Mouse (Mus musculus) testis, postnatal 14 days (tissue): Measurements from ENCODE around the gene Ston1.

ENCODE experiments used
- DNase-seq: peaks from one replicate; pipeline ENCODE4 v3.0.0; 2021; ENCODE audit warnings: low spot score

The Ston1 gene

GRCm38 (mm10) chr17:88625931-88626330 is 28.4 kb downstream of the Ston1 start:
- no peak for DNase-seq

DNA sequence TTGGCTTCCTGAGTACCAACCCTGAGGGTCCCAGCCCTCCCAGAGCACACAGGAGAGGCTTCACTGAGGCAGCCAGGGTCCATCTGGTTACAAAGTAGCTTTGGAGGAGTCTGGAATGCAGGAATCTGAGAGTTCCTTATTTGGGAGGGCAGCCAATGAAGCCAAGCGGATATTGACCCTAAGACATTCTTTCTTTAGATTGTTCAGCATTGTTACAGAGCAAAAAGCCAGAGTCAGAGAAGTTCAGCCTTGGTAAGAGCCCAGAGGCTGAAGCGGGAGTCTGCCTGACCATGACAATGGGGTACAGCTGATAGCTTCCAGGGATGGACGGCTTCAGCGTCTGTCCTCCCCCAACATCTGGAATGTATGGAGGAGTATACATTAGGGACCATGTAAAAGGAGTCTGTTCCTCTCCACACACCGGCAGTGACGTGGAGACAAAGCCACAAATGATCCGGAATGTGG is 28.9 kb downstream of the Ston1 start:
- peak; percentile 53 for DNase-seq

GRCm38 (mm10) chr17:88627150-88627549 is 29.7 kb downstream of the Ston1 start:
- DNase-seq, result no peak

DNA sequence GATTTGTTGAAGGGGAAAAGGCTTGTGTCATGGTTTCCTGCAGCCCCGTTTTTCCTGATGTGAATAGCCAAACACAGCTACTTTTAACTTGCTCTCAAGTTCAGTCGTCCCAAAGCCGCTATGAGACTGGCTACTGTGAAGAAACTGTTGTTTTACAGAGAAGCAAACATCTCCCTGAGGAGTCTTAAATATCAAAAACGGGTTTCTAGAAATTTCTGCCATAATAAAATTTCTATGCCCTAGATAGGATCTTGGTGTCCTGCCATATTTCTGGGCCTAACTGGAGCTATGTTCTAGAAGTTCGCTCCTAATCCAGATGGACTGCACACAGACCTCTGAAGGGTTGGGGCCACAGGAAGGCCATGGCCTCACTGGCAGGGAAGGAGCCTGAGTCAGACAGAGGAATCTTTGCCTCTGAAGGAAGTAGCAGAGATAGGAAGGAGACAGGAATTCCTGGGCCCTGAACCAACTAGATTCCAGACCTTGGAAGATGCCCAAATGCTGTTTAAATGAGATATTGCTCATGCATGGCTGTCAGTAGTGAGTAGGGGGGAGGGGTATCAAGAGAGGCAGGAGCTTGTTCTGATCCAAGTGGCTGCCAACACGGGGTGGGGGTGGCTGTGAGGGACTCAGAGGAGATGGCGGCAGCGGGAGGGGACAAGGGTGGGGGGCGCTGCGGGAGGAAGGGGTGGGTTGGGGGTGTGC is 31.3 kb downstream of the Ston1 start:
- DNase-seq, result peak; percentile 82

- DNase-seq, result peak; percentile 50
Measured at GRCm38 (mm10) chr17:88629381-88629759, 31.9 kb downstream of the Ston1 start.

- DNase-seq, result peak; percentile 28
Measured at GRCm38 (mm10) chr17:88629931-88630553, 32.6 kb downstream of the Ston1 start.

DNA sequence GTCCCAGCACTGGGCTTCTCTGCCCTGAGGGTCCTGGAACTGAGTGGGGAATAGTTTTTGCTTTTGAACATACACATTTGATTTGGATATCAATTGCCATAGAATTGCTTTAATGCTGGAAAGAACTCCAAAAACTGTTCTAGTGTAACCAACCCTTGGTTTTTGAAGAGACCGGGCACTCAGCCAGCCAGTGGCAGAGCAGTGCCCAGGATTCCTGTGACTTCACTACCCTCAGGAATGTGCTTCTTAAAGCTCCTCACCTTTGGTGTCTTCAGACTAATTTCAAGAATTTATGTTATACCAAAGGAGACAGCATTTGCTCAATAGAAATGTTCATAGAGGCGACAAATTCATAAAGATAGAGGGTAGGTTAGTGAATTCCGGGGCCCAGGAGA is 33.1 kb downstream of the Ston1 start:
- no peak for DNase-seq

DNA sequence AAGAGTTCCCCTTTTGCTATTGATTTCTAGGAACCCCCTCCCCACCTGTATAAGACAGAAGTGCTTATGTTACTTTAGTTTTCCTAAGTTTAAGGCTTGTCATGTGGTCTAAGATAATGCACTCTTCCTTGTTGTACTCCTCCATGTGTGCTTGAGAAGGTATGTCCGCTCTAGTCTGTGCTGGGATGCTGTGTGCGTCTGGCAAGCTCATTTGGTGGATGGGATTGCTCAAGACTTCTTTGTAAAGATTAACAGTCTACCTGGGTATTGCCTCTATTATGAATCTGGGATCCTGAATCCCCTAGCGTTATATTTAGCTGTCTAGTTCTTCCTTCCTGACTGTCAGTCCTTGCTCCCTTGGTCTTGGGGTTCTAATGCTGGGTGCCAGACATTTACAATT is 35.1 kb downstream of the Ston1 start:
- DNase-seq, result no peak

- no peak for DNase-seq
Measured at GRCm38 (mm10) chr17:88636076-88636475, 38.6 kb downstream of the Ston1 start.

DNA sequence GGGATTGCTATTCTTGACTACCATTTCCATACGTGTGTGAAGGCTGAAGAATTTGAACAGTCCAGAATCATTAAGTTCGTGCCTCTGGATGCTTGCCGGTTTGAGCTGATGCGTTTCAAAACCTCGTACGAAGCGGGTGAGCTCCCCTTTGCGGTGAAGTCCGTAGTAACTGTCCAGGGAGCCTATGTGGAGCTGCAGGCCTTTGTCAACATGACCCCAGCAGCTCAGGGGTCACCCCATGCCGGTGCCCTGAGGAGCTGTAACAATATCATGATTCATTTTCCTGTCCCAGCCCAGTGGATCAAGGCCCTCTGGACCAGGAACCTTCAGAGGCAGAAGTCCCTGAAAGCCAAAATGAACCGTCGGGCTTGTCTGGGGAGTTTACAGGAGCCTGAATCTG is 39.1 kb downstream of the Ston1 start:
- DNase-seq, result no peak

DNA sequence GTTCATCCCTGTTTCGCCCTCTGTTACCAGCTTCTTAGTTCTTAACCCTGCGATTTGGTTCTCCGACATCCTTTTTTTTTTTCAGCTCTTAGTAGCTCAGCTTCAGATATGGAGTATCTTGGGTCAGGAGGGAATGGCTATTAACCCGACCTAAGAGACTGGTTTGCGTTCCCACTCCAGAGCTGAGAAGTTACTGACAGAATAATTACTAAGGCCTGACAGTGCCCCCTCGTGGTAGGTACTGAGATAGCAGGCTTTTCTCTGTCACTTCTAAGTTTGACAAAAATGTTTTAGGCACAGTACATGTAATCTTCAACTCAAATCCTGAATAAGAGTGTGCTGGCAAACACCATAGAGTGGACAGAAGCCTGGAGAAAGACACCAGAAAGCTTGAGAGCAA is 43.5 kb downstream of the Ston1 start:
- DNase-seq, result no peak

DNA sequence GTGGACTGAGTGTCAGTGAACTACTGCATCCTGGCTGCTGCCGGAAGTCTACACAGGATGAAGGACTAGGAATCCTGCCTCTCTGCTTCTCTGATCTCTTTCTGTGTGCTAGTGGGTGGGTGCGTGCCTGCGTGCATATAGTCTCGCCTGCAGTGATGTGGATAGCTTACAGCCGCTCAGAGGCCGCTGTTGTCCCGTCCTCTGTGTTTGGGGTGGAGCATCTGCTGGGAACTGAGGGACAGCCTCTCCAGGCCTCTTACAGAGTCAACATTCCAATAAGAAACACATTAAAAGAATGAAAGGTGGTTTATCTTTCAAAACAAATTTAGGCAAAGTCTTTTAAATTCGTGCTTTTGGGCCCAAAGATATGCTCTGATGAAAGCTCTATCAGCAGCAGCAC is 44.4 kb downstream of the Ston1 start:
- no peak for DNase-seq

GRCm38 (mm10) chr17:88644876-88645275 is 47.4 kb downstream of the Ston1 start:
- DNase-seq, result no peak

DNA sequence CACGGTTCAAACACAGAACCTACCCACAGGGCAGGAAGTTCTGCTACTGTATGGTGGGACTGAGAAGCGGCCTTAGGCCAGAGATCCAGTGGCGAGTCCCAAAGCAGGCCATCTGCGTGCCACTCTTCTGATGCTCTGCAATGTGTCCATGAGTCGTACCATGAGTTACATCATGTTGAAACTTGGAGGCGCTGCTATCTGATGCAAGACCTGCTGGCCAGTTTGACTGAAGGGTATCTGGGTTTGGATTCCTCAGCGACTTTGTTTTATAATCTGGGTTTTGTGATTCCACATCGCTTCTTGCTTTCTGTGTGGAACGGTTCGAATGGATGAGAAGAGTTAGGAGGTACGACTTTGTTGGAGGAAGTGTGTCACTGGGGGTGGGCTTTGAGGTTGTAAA is 47.8 kb downstream of the Ston1 start:
- no peak for DNase-seq

- DNase-seq, result no peak
Measured at GRCm38 (mm10) chr17:88647149-88647548, 49.7 kb downstream of the Ston1 start.

DNA sequence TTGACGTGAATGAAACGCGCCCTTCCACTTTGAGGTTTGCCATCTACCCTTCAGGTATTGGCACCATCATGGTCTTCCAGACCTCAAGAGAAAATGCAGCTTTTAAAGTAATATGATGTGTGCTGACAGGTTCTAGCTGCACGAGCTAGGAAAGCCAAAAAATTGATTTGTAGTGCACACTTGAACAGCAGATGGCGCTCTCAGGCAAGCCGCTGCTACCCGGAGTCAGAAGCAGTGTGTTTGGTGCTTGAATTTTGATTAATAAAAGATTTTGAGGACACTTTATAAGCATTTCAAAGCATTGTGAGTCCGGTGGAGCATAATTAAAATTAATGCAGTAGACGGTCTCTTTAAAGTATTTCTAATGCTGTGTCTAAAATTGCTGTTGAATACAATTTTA is 54.5 kb downstream of the Ston1 start:
- no peak for DNase-seq

- peak; percentile 67 for DNase-seq
Measured at GRCm38 (mm10) chr17:88652702-88653374, 55.4 kb downstream of the Ston1 start.

DNA sequence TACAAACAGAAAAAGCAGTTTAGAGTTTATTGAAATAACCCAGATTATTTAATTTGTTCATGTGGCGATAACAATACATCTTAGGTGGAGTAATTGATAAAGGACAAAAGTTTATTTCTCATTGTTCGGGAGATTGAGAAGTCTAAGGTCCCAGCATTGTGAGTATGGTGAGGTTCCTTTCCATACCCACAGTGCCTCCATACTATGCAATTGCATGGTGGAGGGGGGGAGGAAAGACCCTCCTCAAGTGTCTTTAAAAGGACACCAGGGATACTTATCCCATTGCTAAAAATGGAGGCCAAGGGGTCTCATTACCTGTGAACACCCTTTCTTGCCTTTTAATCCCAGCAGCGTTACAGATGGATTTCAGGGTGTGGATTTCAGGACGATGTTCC is 55.9 kb downstream of the Ston1 start:
- no peak for DNase-seq

DNA sequence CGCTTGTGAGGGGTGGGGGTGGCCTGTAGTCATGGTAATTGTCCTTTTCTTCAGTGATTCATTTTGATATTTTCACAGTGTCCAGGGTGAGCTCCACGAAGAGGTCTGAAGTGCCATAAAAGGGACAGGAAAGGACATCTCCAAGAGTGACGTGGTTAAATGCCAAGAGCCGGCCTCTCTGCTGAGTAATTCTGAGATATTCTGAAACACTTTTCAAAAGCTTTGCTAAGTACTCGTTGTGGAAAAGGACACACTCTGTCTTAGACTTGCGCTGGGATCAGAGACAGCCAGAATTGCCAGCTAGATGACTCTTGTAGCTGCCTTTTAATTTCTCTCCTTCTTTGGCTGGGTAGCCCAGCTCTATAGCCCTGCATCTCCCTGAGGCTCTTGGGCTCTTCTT is 61.0 kb downstream of the Ston1 start:
- DNase-seq, result no peak

DNA sequence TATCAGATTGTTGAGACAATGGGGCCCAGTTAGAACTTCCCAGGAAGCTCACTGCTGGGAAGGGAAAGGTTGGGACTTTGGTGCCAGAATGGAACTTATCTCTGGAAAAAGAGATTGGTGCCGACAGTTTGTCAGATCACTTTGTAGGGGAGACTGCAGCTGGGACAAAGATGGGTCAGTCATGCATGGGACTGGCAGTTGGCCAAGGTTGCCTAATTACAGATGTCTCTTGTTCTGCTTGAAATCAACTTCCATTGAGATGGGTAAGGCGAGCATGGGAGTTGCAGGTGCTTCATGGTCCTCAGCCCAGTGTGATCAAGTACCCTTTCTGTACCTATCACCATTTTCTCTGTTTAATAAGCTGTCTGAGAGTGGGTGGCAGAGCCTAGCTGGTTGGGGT is 68.6 kb downstream of the Ston1 start:
- DNase-seq, result no peak

DNA sequence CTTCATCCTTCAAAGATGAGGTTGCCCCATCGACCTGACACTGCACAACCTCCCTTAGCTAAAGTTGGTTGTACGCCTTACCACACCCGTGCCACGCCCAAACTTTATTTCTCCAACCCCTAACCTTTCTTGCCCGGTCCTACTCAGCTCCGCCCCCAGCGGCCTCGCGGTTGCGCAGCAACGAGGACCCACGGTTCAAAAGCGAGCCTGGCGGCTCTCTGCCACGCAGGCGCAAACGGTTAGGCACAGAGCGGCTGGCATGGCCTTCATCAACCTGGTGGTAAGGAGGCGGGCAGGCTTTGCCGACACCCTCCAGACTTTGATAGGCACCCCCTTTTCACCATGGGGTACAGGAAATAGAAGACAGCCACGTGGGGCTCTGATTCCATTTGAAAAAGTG is 71.0 kb downstream of the Ston1 start, which contains the start of gene Gtf2a1l:
Gene Gtf2a1l, plus strand, starts transcription at position 209 of the 400 bp plus-strand sequence.
- peak; percentile 60 for DNase-seq

- DNase-seq, result no peak
Measured at GRCm38 (mm10) chr17:88669921-88670320, 72.4 kb downstream of the Ston1 start.

- no peak for DNase-seq
Measured at GRCm38 (mm10) chr17:88670800-88671199, 73.3 kb downstream of the Ston1 start.
